Mouse (Mus musculus) CD4-positive naive resting alpha-beta T cell, adult 57 days (primary cell): Measurements from ENCODE around the gene Agpat2. TPM values are rescaled to one million over a fixed set of nuclear protein-coding genes. Genes with fewer than 3 reads are reported as not detected.

Experiments used
- total RNA-seq: library from RNA; stranded (reverse); gene quantifications from one replicate; pipeline ENCODE4 v1.2.4, GENCODE M21; 2023

Agpat2 gene
- 12.1 TPM for total RNA-seq

DNA sequence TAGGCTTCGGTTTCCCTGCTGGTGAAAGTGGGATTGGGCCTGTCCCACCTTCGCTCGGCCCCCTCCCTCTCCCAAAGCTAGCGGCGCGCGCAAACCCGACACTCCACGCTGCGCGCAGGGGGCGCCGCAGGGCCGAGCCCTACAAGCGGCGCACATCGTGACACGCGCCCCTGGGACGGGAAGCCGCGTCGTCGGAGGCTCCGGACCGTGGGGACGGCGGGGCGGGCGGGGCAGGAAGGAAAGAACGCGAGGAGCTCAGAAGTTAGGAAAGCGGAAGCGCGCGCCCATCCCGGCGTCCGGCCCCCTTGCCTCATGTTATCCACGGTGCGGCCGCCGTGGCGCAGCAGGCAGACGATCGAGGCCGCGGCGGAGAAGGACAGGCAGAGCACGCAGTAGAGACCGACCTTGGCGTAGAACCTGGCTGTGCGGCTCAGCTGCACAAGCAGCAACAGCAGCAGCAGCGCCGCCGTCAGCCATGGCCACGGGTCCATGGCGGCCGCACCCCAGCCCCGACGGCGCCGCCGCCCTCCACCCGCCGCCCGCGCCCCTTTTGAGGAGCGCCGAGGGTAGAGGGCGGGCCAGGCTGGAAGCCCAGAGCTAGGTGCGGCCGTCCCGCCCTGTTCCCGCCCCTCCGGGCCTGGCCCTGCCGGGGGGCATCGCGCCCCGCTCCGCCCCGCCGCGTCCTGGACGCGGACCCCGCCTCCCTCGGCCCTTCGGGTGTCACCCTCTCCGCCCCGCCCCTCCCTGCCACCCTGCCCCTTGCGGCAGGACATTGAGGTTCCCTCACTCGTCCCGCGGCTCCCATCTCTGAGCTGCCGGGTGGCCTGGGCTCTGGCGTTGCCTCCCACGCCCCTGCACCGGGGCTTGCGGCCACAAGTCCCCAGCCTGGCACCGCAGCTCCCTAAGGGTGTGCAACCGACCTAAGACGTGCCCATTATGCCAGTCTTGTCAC lies at the start of gene Agpat2:
Gene Agpat2 (minus strand): TSS at position 698 of the 952 bp plus-strand sequence.

DNA sequence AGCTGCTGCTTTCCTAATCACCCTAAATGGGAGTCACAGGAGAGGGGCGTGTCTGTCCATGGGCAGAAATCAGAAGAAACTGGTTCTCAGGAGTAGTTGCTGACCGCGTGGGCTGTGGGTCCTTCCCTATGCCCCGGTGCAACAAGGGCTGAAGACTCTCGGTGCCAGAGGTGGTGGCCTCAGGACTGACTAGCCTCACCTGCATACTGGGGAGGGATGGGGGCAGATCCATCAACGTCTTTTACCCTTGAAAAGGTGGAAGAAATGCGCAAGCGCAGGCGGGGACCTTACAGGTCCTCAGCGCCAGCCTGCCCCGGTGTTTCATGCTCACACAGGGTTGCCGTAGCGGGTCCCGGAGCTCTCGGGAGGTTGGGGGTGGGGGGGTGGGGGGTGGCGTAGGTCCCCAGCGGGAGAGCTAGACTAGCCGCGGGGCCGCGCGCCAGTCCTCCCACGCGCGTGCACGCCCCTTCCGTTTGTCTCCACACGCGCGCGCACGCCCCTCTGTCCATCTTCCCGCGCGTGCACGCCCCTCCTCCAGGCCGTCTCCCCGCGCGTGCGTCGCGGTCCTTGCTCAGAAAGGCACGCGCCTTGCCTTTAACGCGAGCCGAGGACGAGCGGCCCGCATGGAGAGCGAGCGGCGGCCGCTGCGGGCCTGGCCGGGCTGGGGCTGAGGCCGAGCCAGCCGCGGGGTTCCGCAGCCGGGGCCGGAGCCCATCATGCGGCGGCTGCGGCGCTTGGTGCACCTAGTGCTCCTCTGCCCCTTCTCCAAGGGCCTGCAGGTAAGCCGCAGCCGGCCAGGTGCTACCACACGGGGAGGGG lies 23.9 kb upstream of the Agpat2 start, which contains the start of gene Fam69b:
Gene Fam69b (plus strand): TSS at position 537 of the 819 bp plus-strand sequence.

GRCm38 (mm10) chr2:26586294-26587043 lies 17.7 kb downstream of the Agpat2 start, which contains the start of gene Gm20532:
Gene Gm20532, plus strand, starts transcription at chr2:26586639.

DNA sequence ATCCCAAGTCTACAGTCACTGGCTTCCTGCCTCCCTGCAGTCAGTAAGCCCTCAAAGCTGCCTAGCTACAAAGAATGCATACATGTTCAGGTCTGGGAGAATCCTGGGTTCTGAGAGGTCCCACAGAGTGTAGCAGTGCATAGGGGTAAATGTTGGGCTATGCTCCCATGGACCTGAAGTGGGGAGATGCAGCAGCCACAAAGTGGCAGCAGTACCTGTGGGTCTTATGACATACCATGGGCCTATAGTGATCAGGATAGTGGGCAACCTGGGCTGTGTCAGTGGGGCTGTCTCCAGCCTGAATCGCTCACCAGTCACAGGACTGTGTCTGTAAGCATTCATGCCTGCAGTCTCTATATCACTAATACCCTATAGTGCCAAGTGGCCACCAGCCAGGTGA lies 24.5 kb downstream of the Agpat2 start, which contains the start of gene Egfl7:
Gene Egfl7 (plus strand): TSS at position 301 of the 400 bp plus-strand sequence.

Other genes starting within 250 kb of the Agpat2 start
- gene Card9, start 243.5 kb downstream of the Agpat2 start, total RNA-seq = 9.0 TPM
- 112 TPM for gene Snapc4, start 223.8 kb downstream of the Agpat2 start, total RNA-seq
- gene Entr1, start 215.1 kb downstream of the Agpat2 start, total RNA-seq = 138 TPM
- gene Pmpca, start 215.1 kb downstream of the Agpat2 start, total RNA-seq = 80.1 TPM
- gene Inpp5e, start 195.2 kb downstream of the Agpat2 start, total RNA-seq = 32.6 TPM
- gene Sec16a, start 159.2 kb downstream of the Agpat2 start, total RNA-seq = 82.1 TPM
- gene Notch1, start 87.8 kb downstream of the Agpat2 start, total RNA-seq = 130 TPM
- gene Egfl7, start 24.4 kb downstream of the Agpat2 start, total RNA-seq = 5.3 TPM
- gene Gm20532, start 17.8 kb downstream of the Agpat2 start, total RNA-seq = not detected
- 1.7 TPM for gene Fam69b, start 24.0 kb upstream of the Agpat2 start, total RNA-seq
- gene Lcn4, start 66.9 kb upstream of the Agpat2 start, total RNA-seq = 3.5 TPM